Mouse (Mus musculus) frontal cortex, postnatal 36 days (tissue): Measurements from ENCODE around the gene Kel.

Experiments
- DNase-seq, 2 experiments: peaks; one replicate each; pipeline ENCODE4 v3.0.0; 2022; ENCODE audit warnings: low spot score in 2 of 2

The Kel gene

DNA sequence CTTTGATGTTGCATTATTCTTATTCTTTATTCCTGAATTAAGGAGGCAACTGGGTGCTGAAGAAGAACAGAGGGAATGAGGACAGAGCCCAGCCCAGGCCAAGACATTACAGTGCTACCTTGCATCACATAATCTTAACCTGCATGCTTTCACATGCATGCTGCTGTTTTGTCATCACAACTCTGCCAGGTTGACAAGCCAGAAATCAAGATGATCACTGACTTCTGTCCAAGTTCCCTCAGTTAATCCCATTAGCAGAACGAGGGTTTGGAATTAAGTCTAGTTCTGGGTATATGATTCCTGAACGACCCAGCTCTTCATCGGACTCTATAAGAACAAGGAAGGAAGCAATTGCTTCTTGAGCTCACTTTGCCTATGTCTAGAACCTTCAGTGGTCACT is 57.9 kb downstream of the Kel start:
- no peak for DNase-seq

DNA sequence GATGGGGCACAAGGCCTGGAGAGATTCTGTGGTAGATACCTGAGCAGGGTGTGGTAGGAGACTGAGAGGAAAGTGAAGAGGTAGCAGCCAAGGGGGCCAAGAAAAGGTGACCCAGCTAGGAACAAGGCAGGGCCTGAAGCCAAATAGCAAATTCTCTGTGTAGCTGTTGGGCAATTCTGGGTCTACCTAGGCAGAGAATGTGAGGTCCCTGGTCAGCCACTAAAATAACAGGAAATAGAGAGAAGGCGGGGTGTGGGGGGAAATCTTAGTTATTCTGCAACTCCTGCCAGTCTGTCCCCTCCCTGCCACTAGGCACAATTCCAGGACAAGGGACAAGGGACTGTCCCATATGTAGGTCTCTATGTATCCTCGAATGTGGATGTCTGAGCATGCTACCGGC is 60.9 kb downstream of the Kel start:
- no peak for DNase-seq

DNA sequence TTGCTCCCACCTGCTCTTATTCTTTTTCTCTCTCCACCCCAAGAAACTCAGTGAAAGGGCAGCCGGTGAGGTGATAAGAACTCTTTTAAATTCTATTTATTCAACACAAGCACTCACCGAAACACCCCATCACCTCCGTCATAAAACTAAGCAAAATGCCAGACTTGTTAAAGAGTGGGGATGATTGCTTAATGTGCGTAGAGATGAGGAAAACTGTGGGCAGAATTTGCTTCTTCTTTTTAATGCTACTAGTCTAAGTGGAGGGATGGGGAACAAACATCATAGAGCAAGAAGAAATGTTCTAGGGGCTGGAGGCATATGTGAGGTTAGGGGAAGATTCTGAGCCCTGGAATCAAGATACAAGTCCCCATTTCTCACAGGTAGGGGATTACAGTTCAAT is 61.4 kb downstream of the Kel start:
- no peak for DNase-seq

DNA sequence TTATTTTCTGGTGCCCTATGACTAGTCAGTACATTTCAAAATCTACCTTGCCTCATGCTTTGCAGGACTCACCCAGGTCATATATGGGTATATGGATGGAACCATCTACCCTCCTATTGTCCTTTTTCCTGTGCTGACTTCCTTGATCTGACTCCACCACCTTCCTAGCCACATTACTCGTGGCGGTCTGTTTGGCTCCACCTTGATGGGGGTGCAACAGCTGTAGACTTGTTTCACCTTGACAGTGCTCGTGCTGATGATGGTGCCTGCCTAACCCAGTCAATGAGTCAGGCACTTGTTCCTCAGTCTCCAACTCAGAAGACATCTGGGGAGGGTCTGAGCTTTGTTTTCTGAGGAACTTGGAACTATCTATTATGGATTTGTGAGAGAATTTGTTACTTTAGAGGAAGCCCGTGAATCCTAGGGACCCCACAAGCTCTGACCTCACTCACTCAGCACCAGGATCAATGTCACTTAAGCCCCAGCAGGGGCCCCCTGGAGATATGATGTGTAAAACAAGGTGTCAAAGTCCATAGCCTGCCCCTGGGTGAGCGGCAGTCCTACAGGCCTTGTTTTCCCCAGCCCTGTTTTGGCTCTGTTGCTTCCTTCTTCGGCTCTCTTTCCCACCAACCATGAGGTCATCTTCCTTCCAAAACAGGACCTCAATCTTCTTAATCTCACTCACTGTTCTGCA is 62.8 kb downstream of the Kel start:
- DNase-seq = no peak

DNA sequence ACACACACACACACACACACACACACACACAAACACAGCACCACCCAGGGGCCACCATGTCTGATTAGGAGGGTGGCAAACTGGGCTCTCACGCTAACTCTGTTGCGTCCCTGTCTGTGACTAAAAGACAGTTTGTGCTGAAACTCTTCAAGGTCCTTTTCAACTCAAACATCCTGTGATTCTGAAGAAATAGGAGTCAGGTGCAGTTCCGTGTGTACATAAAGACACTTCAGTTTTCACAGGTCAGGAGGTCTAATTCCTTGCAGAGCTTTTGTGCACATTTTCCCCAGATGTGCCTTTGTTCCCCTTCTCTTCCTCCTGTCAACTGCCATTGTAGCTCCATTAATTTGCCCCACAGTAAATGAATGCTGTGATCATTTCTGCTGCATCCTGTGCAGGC is 63.7 kb downstream of the Kel start:
- no peak for DNase-seq

DNA sequence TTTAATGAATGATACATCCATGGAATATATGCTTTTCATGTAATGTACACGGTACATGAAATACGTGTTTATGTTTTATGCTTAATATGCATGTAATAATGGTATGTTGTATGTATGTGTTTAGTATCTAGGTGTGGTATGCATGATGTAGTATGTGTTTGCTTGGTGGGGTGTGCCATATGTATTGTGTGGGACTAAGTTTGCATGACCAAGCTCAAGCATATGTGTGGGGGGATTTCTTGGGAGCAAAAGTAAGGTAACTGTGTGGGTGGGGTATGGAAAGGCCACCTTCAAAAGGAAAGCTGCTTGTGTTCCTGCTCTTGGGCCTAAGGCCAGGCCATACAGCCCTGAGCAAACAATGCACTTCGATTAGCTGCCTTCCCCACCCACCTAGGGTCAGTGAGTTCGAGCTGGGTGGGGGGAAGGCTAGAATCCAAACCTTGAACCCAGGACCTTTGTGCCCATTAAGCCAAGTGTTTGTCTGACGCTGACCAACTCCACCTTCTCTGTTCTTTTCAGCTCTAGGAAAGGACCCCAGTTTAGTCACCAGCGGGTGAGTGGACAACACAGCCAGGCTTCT is 66.1 kb downstream of the Kel start:
- no peak for DNase-seq

DNA sequence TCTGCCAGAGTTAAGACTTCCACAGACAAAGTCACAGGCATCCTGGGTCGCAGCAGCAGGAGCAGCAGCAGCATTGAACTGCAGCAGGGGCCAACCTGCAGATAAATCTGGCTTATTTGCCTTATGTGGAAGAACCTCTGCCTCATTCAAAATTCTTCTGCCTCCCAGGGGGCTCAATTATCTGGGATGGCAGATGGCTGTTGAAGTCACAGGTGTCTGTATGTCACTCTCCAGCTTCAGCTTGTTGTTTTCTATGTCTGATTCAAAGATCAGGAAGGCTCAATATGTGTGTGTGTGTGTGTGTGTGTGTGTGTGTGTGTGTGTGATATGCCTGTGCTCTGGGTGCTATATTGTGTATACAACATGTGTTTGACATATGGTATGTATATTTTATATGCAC is 66.7 kb downstream of the Kel start:
- no peak for DNase-seq
